Mouse (Mus musculus) bone marrow macrophage, adult 2 months (primary cell): Measurements from ENCODE around the gene Agrn.

Source experiments
- CTCF ChIP-seq: IDR thresholded peaks from 2 replicates; pipeline ENCODE4 v1.5.1; 2012; ENCODE audit warnings: low read depth, mild to moderate bottlenecking, low read length, moderate library complexity
- POLR2A ChIP-seq: IDR thresholded peaks from 2 replicates; pipeline ENCODE4 v1.6.1; 2012; ENCODE audit warnings: mild to moderate bottlenecking, low read depth, low read length, borderline replicate concordance

GRCm38 (mm10) chr4:156128746-156129145 lies 68.5 kb downstream of the Agrn start:
- TF ChIP-seq CTCF, result no peak
- no peak for TF ChIP-seq POLR2A
